Mouse (Mus musculus): ENCODE results near the gene 7420426K07Rik. TPM values are rescaled to one million over a fixed set of nuclear protein-coding genes. Genes with fewer than 3 reads are reported as not detected.

Gene 7420426K07Rik
- polyA plus RNA-seq (2012; rRNA removed), result not detected in 2 replicates

- no peak within 1 kb of the TSS for H3K4me3 ChIP-seq (ENCODE audit: extremely low read depth, insufficient read depth, insufficient read length)
- no peak for DNase-seq (ENCODE audit: low read depth in 1 of 2, low spot score in 2 of 2)
- H3K36me3 ChIP-seq (ENCODE audit: control insufficient read depth, insufficient read depth, low read length), result no peaks in the 10 kb centered on the region
- no peaks in the 10 kb centered on the region for H3K27me3 ChIP-seq (ENCODE audit: control insufficient read depth, insufficient read depth, low read length)
- TF ChIP-seq CTCF (IDR thresholded peaks at IDR 0.05; ENCODE audit: extremely low read depth, insufficient read depth, insufficient read length, insufficient replicate concordance) (no peak), POLR2A (IDR thresholded peaks at IDR 0.05; ENCODE audit: low read depth, low read length) (no peak)
- no peaks in the 10 kb centered on the region for H3K4me1 ChIP-seq (ENCODE audit: control insufficient read depth, insufficient read depth, insufficient read length)
- WGBS, result 96% methylated on average over 2 of the region's 2 CpGs
- no peak within 1 kb of the TSS for H3K27ac ChIP-seq (ENCODE audit: insufficient read depth, low read length)
These were observed at the start of gene 7420426K07Rik for GRCm38 (mm10) chr9:98902819-98903218. TSS of gene 7420426K07Rik (plus strand) at chr9:98903119.

- no peaks in the 10 kb centered on the region for H3K36me3 ChIP-seq (ENCODE audit: control insufficient read depth, insufficient read depth, low read length)
- no peak for TF ChIP-seq POLR2A (IDR thresholded peaks at IDR 0.05; ENCODE audit: low read depth, low read length)
- TF ChIP-seq CTCF (IDR thresholded peaks at IDR 0.05; ENCODE audit: extremely low read depth, insufficient read depth, insufficient read length, insufficient replicate concordance), result no peak
- 75% methylated on average over 18 of the region's 18 CpGs for WGBS
- no peaks in the 10 kb centered on the region for H3K4me1 ChIP-seq (ENCODE audit: control insufficient read depth, insufficient read depth, insufficient read length)
- H3K27ac ChIP-seq (ENCODE audit: insufficient read depth, low read length), result no peak within 1 kb of the TSS
- H3K27me3 ChIP-seq (ENCODE audit: control insufficient read depth, insufficient read depth, low read length), result no peaks in the 10 kb centered on the region
- H3K4me3 ChIP-seq (ENCODE audit: extremely low read depth, insufficient read depth, insufficient read length), result no peak within 1 kb of the TSS
- no peak for DNase-seq (ENCODE audit: low read depth in 1 of 2, low spot score in 2 of 2)
These were observed 46.7 kb upstream of the 7420426K07Rik start, which contains the start of gene Prr23a2 for GRCm38 (mm10) chr9:98856210-98856609. TSS of gene Prr23a2 (plus strand) at chr9:98856494.

- no peak for DNase-seq (ENCODE audit: low read depth in 1 of 2, low spot score in 2 of 2)
- Histone ChIP-seq H3K27ac (ENCODE audit: insufficient read depth, low read length) (no peak overlapping the region), H3K4me3 (ENCODE audit: extremely low read depth, insufficient read depth, insufficient read length) (no peak overlapping the region), H3K36me3 (ENCODE audit: control insufficient read depth, insufficient read depth, low read length) (no peaks in the 10 kb centered on the region), H3K27me3 (ENCODE audit: control insufficient read depth, insufficient read depth, low read length) (no peaks in the 10 kb centered on the region), H3K4me1 (ENCODE audit: control insufficient read depth, insufficient read depth, insufficient read length) (no peaks in the 10 kb centered on the region)
- WGBS, result 70% methylated on average over 3 of the region's 3 CpGs
- TF ChIP-seq POLR2A (IDR thresholded peaks at IDR 0.05; ENCODE audit: low read depth, low read length) (no peak), CTCF (IDR thresholded peaks at IDR 0.05; ENCODE audit: extremely low read depth, insufficient read depth, insufficient read length, insufficient replicate concordance) (no peak)
These were observed 39.5 kb upstream of the 7420426K07Rik start for GRCm38 (mm10) chr9:98863463-98863862.

- WGBS, result 58% methylated on average over 22 of the region's 22 CpGs
- DNase-seq (ENCODE audit: low read depth in 1 of 2, low spot score in 2 of 2), result no peak
- no peak within 1 kb of the TSS for H3K27ac ChIP-seq (ENCODE audit: insufficient read depth, low read length)
These were observed 38.3 kb upstream of the 7420426K07Rik start, which contains the start of gene Prr23a3 for GRCm38 (mm10) chr9:98864571-98864970. TSS of gene Prr23a3 (plus strand) at chr9:98864767.

GRCm38 (mm10) chr9:98901486-98901885 is 1.4 kb upstream of the 7420426K07Rik start:
- Histone ChIP-seq H3K27ac (ENCODE audit: insufficient read depth, low read length) (no peak overlapping the region), H3K27me3 (ENCODE audit: control insufficient read depth, insufficient read depth, low read length) (no peaks in the 10 kb centered on the region), H3K4me1 (ENCODE audit: control insufficient read depth, insufficient read depth, insufficient read length) (no peaks in the 10 kb centered on the region), H3K36me3 (ENCODE audit: control insufficient read depth, insufficient read depth, low read length) (no peaks in the 10 kb centered on the region), H3K4me3 (ENCODE audit: extremely low read depth, insufficient read depth, insufficient read length) (no peak overlapping the region)
- DNase-seq (ENCODE audit: low read depth in 1 of 2, low spot score in 2 of 2), result no peak
- no peak for TF ChIP-seq CTCF (IDR thresholded peaks at IDR 0.05; ENCODE audit: extremely low read depth, insufficient read depth, insufficient read length, insufficient replicate concordance)
- no peak for TF ChIP-seq POLR2A (IDR thresholded peaks at IDR 0.05; ENCODE audit: low read depth, low read length)
- WGBS, result 69% methylated on average over 1 of the region's 1 CpGs

More at GRCm38 (mm10) chr9:98864571-98864970, 38.3 kb upstream of the 7420426K07Rik start, which contains the start of gene Prr23a3:
- no peaks in the 10 kb centered on the region for H3K36me3 ChIP-seq (ENCODE audit: control insufficient read depth, insufficient read depth, low read length)
- H3K4me1 ChIP-seq (ENCODE audit: control insufficient read depth, insufficient read depth, insufficient read length), result no peaks in the 10 kb centered on the region
- no peak within 1 kb of the TSS for H3K4me3 ChIP-seq (ENCODE audit: extremely low read depth, insufficient read depth, insufficient read length)
- H3K27me3 ChIP-seq (ENCODE audit: control insufficient read depth, insufficient read depth, low read length), result no peaks in the 10 kb centered on the region
- TF ChIP-seq POLR2A (IDR thresholded peaks at IDR 0.05; ENCODE audit: low read depth, low read length), result no peak
- TF ChIP-seq CTCF (IDR thresholded peaks at IDR 0.05; ENCODE audit: extremely low read depth, insufficient read depth, insufficient read length, insufficient replicate concordance), result no peak

GRCm38 (mm10) chr9:98920629-98921523 is 18.0 kb downstream of the 7420426K07Rik start:
- no peak for DNase-seq (ENCODE audit: low read depth in 1 of 2, low spot score in 2 of 2)
- whole genome bisulfite sequencing, result 88% methylated on average over 5 of the region's 5 CpGs
- H3K4me1 ChIP-seq (ENCODE audit: control insufficient read depth, insufficient read depth, insufficient read length), result no peaks in the 10 kb centered on the region
- no peak overlapping the region for H3K4me3 ChIP-seq (ENCODE audit: extremely low read depth, insufficient read depth, insufficient read length)
- H3K27me3 ChIP-seq (ENCODE audit: control insufficient read depth, insufficient read depth, low read length), result no peaks in the 10 kb centered on the region
- no peaks in the 10 kb centered on the region for H3K36me3 ChIP-seq (ENCODE audit: control insufficient read depth, insufficient read depth, low read length)
- no peak for TF ChIP-seq POLR2A (IDR thresholded peaks at IDR 0.05; ENCODE audit: low read depth, low read length)
- TF ChIP-seq CTCF (IDR thresholded peaks at IDR 0.05; ENCODE audit: extremely low read depth, insufficient read depth, insufficient read length, insufficient replicate concordance), result no peak
- H3K27ac ChIP-seq (ENCODE audit: insufficient read depth, low read length), result no peak overlapping the region

GRCm38 (mm10) chr9:98923119-98923518 is 20.2 kb downstream of the 7420426K07Rik start:
- no peaks in the 10 kb centered on the region for H3K4me1 ChIP-seq (ENCODE audit: control insufficient read depth, insufficient read depth, insufficient read length)
- H3K27ac ChIP-seq (ENCODE audit: insufficient read depth, low read length), result no peak overlapping the region
- H3K36me3 ChIP-seq (ENCODE audit: control insufficient read depth, insufficient read depth, low read length), result no peaks in the 10 kb centered on the region
- no peak for DNase-seq (ENCODE audit: low read depth in 1 of 2, low spot score in 2 of 2)
- H3K4me3 ChIP-seq (ENCODE audit: extremely low read depth, insufficient read depth, insufficient read length), result no peak overlapping the region
- H3K27me3 ChIP-seq (ENCODE audit: control insufficient read depth, insufficient read depth, low read length), result no peaks in the 10 kb centered on the region
- 57% methylated on average over 6 of the region's 6 CpGs for WGBS
- no peak for TF ChIP-seq CTCF (IDR thresholded peaks at IDR 0.05; ENCODE audit: extremely low read depth, insufficient read depth, insufficient read length, insufficient replicate concordance)
- no peak for TF ChIP-seq POLR2A (IDR thresholded peaks at IDR 0.05; ENCODE audit: low read depth, low read length)
